Mouse (Mus musculus) lung, embryonic 14.5 days (tissue): ENCODE data around the gene Fbxl7. TPM values are rescaled to one million over a fixed set of nuclear protein-coding genes. Genes with fewer than 3 reads are reported as not detected.

Source experiments
- ATAC-seq: fragments of 200-750 bp; cut with Nextera tagmentation; 2 replicates; pipeline ENCODE4 v1.8.0; 2017; ENCODE audit warnings: mild to moderate bottlenecking, moderate TSS enrichment, moderate library complexity; ENCODE audit not compliant: insufficient read depth
- DNase-seq: peaks from one replicate; pipeline ENCODE4 v3.0.0-alpha.2; 2015
- H3K27ac ChIP-seq: fragments of 300-500 bp; sonication (generic); 2 replicates; pipeline ENCODE4 v1.5.1; 2014; ENCODE audit warnings: low read depth, mild to moderate bottlenecking, moderate library complexity
- H3K27me3 ChIP-seq: fragments of 300-500 bp; sonication (generic); 2 replicates; pipeline ENCODE4 v1.6.1; 2014; ENCODE audit warnings: low read length, control low read depth; ENCODE audit not compliant: insufficient read depth
- H3K36me3 ChIP-seq: fragments of 300-500 bp; sonication (generic); 2 replicates; pipeline ENCODE4 v1.6.1; 2014; ENCODE audit warnings: control low read depth; ENCODE audit not compliant: insufficient read depth
- H3K4me1 ChIP-seq: fragments of 300-500 bp; sonication (generic); 2 replicates; pipeline ENCODE4 v1.6.1; 2014; ENCODE audit warnings: antibody characterized with exemption, control low read depth; ENCODE audit not compliant: insufficient read depth
- H3K4me2 ChIP-seq: fragments of 300-500 bp; sonication (generic); 2 replicates; pipeline ENCODE4 v1.6.1; 2014; ENCODE audit warnings: mild to moderate bottlenecking
- H3K4me3 ChIP-seq: fragments of 300-500 bp; sonication (generic); 2 replicates; pipeline ENCODE4 v1.5.1; 2014; ENCODE audit warnings: low read depth, low read length
- H3K9ac ChIP-seq: fragments of 300-500 bp; sonication (generic); 2 replicates; pipeline ENCODE4 v1.6.1; 2014
- H3K9me3 ChIP-seq: fragments of 300-500 bp; sonication (generic); 2 replicates; pipeline ENCODE4 v1.6.1; 2016; ENCODE audit warnings: low read depth, low read length, control low read depth
- CTCF ChIP-seq: IDR thresholded peaks from 2 replicates; pipeline ENCODE4 v1.5.1; 2016; ENCODE audit warnings: antibody characterized with exemption, low read depth
- WGBS: fragments of 180-500 bp; shearing (Covaris S2); extraction: QIAGEN DNeasy Blood & Tissue Kit; methylation state at CpG from one replicate; pipeline ENCODE4 v1.1.7; 2014; 5-methylcytosine and 5-hydroxymethylcytosine counted together
- polyA plus RNA-seq: library from polyadenylated mRNA; unstranded; fragments of >200 nt; fragmentation: Nextera tagmentation; extraction: Ambion mirVana; gene quantifications from 2 replicates; pipeline ENCODE4 v1.2.1, GENCODE M21; 2014

Gene Fbxl7
- polyA plus RNA-seq, 1 experiment from 2014 or later, result 23.5 TPM

DNA sequence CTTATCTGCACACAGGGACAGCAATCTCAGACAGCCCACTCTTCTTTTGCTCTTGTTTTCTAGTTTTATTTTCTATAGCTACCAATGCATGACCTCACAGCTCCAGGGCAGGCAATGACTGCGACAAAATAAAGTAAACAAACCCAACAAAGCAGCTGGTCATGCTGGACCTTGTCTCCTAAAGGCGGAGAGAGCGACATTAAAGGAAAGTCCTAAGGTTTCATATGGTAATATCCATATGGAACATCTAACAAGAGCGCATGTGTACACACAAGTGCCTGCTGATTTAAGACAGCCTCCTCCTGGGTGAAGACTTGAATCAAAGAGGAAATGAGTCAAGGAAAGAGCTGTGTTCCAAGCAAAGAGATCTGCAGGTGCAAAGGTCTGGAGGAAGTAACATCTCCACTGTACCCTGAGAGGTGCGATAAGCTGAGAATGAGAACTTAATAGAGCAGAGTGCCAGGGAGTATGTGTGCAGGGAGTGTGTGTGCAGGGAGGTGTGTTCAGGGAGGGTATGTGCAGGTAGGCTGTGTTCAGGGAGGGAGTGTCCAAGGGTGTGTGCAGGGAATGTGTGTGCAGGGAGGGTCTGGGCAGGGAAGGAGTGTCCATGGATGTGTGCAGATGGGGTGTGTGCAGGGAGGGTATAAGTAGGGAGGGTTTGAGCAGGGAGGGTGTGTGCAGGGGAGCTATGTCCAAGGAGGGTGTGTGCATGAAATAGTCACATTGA lies 193.3 kb downstream of the Fbxl7 start:
- Histone ChIP-seq H3K9me3 (no peaks in the 10 kb centered on the region), H3K4me1 (peaks cover 8% of the 10 kb centered on the region; the same call in 1 of the 2 replicates), H3K4me3 (no peak overlapping the region), H3K9ac (no peak overlapping the region), H3K4me2 (no peak overlapping the region), H3K27me3 (no peaks in the 10 kb centered on the region), H3K27ac (no peak overlapping the region; the same call in 1 of the 2 replicates), H3K36me3 (no peaks in the 10 kb centered on the region)
- WGBS, result 40% methylated on average over 5 of the region's 5 CpGs
- DNase-seq (peak; percentile 58), ATAC-seq (peak; percentile 64)
- no peak for TF ChIP-seq CTCF

DNA sequence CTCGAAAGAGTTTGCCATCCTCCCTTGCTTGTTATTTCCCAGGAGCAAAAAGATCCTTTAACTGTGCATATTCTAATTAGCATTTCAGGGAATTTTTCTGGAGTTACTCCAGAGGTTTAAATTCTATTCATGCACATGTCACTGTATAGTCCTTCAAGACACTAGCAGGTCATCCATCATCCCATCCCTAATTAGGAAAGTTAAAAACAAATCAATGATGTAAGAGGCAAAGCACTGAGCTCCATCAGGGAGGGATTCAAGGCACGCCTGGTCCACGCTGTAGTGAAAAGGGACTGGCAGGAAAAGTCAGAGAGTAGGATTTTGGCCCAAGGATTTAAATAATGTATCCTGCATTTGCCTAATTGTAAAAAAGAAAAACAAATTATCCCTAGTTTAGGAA lies 202.3 kb downstream of the Fbxl7 start:
- Histone ChIP-seq H3K27me3 (no peaks in the 10 kb centered on the region), H3K9me3 (no peaks in the 10 kb centered on the region), H3K36me3 (no peaks in the 10 kb centered on the region), H3K4me3 (no peak overlapping the region), H3K4me1 (no peaks in the 10 kb centered on the region), H3K4me2 (no peak overlapping the region), H3K27ac (no peak overlapping the region), H3K9ac (no peak overlapping the region)
- 44% methylated on average over 3 of the region's 3 CpGs for WGBS
- no peak for TF ChIP-seq CTCF
- ATAC-seq (no peak), DNase-seq (peak; percentile 20)

DNA sequence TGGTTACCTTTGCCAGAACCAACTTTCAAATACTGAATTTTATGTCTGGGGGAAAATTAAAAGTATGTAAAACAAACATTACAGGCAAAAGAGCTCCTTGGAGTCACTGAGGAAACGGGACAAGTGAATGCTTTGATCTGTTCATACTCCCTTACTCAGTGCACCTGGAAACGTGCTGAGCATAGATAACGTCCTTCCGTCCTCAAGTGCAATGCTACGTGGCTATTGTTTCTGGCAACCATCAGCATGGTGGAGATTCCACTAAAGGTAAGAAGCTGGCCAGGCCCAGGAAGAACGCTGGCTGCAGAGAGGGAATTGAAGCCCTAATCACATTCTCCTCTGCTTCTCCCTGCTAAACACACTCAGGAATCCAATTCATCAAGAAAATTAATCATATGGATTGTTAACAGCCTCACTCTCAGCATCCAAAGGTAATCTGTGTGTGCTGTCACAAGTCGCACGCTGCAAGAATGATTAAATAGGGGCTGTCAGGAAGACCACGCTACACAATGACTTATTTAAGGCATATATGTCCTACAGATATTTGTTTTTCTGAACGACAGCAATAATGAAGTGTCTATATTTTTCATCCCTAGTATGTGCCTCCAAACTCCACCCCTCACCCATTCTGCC lies 206.8 kb downstream of the Fbxl7 start:
- no peak overlapping the region for H3K9ac ChIP-seq
- no peak overlapping the region for H3K4me3 ChIP-seq
- no peaks in the 10 kb centered on the region for H3K27me3 ChIP-seq
- no peak for DNase-seq
- H3K4me2 ChIP-seq, result no peak overlapping the region
- whole genome bisulfite sequencing, result 24% methylated on average over 10 of the region's 10 CpGs
- no peak overlapping the region for H3K27ac ChIP-seq
- no peaks in the 10 kb centered on the region for H3K9me3 ChIP-seq
- no peak for TF ChIP-seq CTCF
- no peak for ATAC-seq
- H3K36me3 ChIP-seq, result no peaks in the 10 kb centered on the region
- H3K4me1 ChIP-seq, result no peaks in the 10 kb centered on the region

DNA sequence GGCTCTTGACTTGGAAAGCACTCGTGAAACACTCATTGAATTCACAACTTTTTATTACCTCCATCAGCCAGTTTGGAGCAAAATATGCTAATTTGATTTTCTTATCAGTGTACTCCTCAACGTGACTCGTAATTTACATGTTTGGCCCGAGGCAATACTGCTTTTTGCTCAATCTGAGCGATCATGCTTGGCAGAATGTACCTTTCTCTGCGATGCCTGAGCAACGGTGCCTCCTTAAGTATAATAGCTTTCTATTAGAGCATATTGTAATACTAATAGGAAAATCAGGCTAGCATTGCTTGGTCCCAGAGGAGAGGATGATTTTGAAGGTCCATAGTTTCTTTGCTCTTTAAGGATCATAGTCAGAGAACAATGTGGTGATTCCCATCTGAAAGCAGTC lies 207.7 kb downstream of the Fbxl7 start:
- Histone ChIP-seq H3K36me3 (no peaks in the 10 kb centered on the region), H3K4me3 (no peak overlapping the region), H3K27me3 (no peaks in the 10 kb centered on the region), H3K9me3 (no peaks in the 10 kb centered on the region), H3K27ac (no peak overlapping the region), H3K4me1 (no peaks in the 10 kb centered on the region), H3K4me2 (no peak overlapping the region), H3K9ac (no peak overlapping the region)
- no peak for TF ChIP-seq CTCF
- 81% methylated on average over 7 of the region's 7 CpGs for WGBS
- ATAC-seq (no peak), DNase-seq (no peak)

DNA sequence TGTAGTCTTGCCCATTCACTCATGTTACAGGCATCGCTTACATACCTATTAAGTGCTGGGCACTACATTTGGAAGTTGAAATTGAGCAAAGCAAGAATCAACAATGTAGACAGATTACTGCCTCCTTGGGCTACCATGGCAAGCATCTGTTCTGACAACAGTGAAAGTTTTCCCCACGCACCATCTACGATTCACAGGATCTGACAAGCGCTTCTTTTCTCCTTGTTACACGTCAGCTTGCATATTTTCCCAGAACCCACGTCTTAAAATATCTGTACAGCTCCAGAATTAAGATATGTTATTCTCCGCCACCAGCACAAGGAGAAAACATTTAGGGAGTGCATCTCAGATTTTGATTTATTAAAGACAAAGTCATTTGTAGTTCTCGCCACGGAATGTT lies 213.1 kb downstream of the Fbxl7 start:
- no peaks in the 10 kb centered on the region for H3K9me3 ChIP-seq
- H3K36me3 ChIP-seq, result no peaks in the 10 kb centered on the region
- H3K27me3 ChIP-seq, result no peaks in the 10 kb centered on the region
- peak; percentile 50 for DNase-seq
- H3K4me3 ChIP-seq, result no peak overlapping the region
- 48% methylated on average over 9 of the region's 9 CpGs for WGBS
- no peaks in the 10 kb centered on the region for H3K4me1 ChIP-seq
- no peak for TF ChIP-seq CTCF
- no peak for ATAC-seq
- H3K4me2 ChIP-seq, result no peak overlapping the region
- no peak overlapping the region for H3K27ac ChIP-seq
- no peak overlapping the region for H3K9ac ChIP-seq

DNA sequence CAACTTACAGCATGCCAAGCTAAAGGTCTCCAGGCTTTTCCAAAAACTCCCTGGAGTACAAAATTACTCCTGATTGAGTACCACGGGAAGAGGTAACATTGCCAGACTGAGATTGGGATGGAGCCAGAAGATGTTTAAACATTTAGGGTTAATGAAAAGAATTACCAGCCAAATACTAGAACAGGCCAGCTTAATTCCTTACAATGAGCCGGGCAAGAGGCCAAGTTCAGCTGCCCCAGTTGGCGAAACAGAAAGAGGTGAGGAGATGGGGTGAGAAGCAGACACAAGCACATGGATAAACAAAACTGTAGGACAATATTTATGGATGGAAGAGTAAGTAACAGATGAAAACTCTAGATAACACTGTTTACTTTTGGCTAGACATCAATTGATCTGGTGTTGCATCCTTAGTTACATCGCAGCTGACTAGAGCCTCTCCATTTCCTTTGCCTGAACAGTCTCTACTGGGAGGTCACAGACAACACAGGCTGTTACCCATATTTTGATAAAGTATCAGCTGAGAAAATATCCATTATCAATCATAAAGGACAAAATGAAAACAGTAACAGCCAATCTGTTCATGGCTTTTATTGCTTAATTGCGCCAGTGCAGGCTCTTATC lies 222.0 kb downstream of the Fbxl7 start:
- no peak for TF ChIP-seq CTCF
- Histone ChIP-seq H3K27ac (no peak overlapping the region), H3K9ac (no peak overlapping the region), H3K36me3 (no peaks in the 10 kb centered on the region), H3K9me3 (no peaks in the 10 kb centered on the region), H3K4me2 (no peak overlapping the region), H3K27me3 (no peaks in the 10 kb centered on the region), H3K4me1 (peaks cover 8% of the 10 kb centered on the region; the same call in 1 of the 2 replicates), H3K4me3 (no peak overlapping the region)
- 34% methylated on average over 5 of the region's 5 CpGs for WGBS
- ATAC-seq (peak; percentile 80), DNase-seq (peak; percentile 79)

DNA sequence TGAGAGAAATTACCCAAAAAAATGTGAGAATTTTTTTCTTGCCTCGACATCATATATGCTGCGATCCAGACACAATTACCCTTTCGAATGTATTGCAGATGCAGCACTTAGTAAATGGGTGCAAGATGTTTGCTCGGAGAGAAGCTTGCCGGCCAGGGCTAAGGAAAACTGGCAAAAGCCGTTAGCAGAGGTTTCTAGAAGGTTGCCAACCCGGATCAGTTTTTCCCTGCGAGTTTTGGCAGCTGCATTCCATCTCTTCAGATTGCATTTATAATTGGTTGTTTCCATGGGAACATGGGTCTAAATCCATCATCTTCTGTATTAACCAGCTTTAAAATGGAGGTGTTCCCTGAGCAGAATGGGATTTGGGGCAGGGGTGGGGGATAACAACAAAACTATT lies 240.4 kb downstream of the Fbxl7 start:
- TF ChIP-seq CTCF, result no peak
- peak; percentile 11 for DNase-seq
- WGBS, result 66% methylated on average over 8 of the region's 8 CpGs
- ATAC-seq, result no peak
- Histone ChIP-seq H3K9ac (no peak overlapping the region), H3K4me1 (no peaks in the 10 kb centered on the region), H3K9me3 (no peaks in the 10 kb centered on the region), H3K27me3 (no peaks in the 10 kb centered on the region), H3K36me3 (no peaks in the 10 kb centered on the region), H3K4me3 (no peak overlapping the region), H3K4me2 (no peak overlapping the region), H3K27ac (no peak overlapping the region)
